Mouse (Mus musculus) limb, embryonic 14.5 days (tissue): ENCODE data around the gene Rnf222. TPM values are rescaled to one million over a fixed set of nuclear protein-coding genes. Genes with fewer than 3 reads are reported as not detected.

Source experiments
- ATAC-seq: fragments of 200-750 bp; cut with Nextera tagmentation; 2 replicates; pipeline ENCODE4 v1.8.0; 2017; ENCODE audit warnings: low read depth, moderate number of reproducible peaks, moderate TSS enrichment; ENCODE audit not compliant: low FRiP score
- DNase-seq: peaks from one replicate; pipeline ENCODE4 v3.0.0-alpha.2; 2015; ENCODE audit warnings: low spot score
- H3K27ac ChIP-seq: fragments of 300-500 bp; sonication (generic); replicated peaks from 2 replicates; pipeline ENCODE4 v1.5.1; 2014; ENCODE audit warnings: low read depth, mild to moderate bottlenecking, low read length, moderate library complexity, mixed read lengths
- H3K27me3 ChIP-seq: fragments of 300-500 bp; sonication (generic); 2 replicates; pipeline ENCODE4 v1.6.1; 2014; ENCODE audit warnings: low read length, mixed read lengths; ENCODE audit not compliant: control insufficient read depth, insufficient read depth
- H3K36me3 ChIP-seq: fragments of 300-500 bp; sonication (generic); 2 replicates; pipeline ENCODE4 v1.6.1; 2014; ENCODE audit warnings: mild to moderate bottlenecking, low read length, moderate library complexity, mixed read lengths; ENCODE audit not compliant: control insufficient read depth, insufficient read depth
- H3K4me1 ChIP-seq: fragments of 300-500 bp; sonication (generic); 2 replicates; pipeline ENCODE4 v1.6.1; 2014; ENCODE audit warnings: antibody characterized with exemption, low read length, mixed read lengths; ENCODE audit not compliant: control insufficient read depth, insufficient read depth
- H3K4me2 ChIP-seq: fragments of 300-500 bp; sonication (generic); replicated peaks from 2 replicates; pipeline ENCODE4 v1.6.1; 2014; ENCODE audit warnings: low read depth, mild to moderate bottlenecking, low read length, moderate library complexity; ENCODE audit not compliant: severe bottlenecking
- H3K4me3 ChIP-seq: fragments of 300-500 bp; sonication (generic); replicated peaks from 2 replicates; pipeline ENCODE4 v1.5.1; 2014; ENCODE audit warnings: low read length
- H3K9ac ChIP-seq: fragments of 300-500 bp; sonication (generic); 2 replicates; pipeline ENCODE4 v1.6.1; 2014; ENCODE audit warnings: mild to moderate bottlenecking, low read depth, low read length, moderate library complexity; ENCODE audit not compliant: severe bottlenecking
- H3K9me3 ChIP-seq: fragments of 300-500 bp; sonication (generic); 2 replicates; pipeline ENCODE4 v1.6.1; 2016; ENCODE audit warnings: low read length; ENCODE audit not compliant: control insufficient read depth
- POLR2A ChIP-seq: fragments of 200-500 bp; IDR thresholded peaks from 2 replicates; pipeline ENCODE4 v1.8.0; 2012; ENCODE audit warnings: inconsistent platforms, mild to moderate bottlenecking, moderate library complexity, borderline replicate concordance; ENCODE audit not compliant: insufficient read depth, insufficient read length; ENCODE audit errors: extremely low read depth
- WGBS: fragments of 180-500 bp; shearing (Covaris S2); extraction: QIAGEN DNeasy Blood & Tissue Kit; methylation state at CpG from one replicate; pipeline ENCODE4 v1.1.7; 2014; 5-methylcytosine and 5-hydroxymethylcytosine counted together
- polyA plus RNA-seq, 2 experiments: library from polyadenylated mRNA; depleted of rRNA in 1 of 2; stranded (reverse) in 1 of 2; unstranded in 1 of 2; fragments of >200 nt; fragmentation: Nextera tagmentation in 1 of 2; extraction: Ambion mirVana in 1 of 2; gene quantifications; 2 replicates each; pipeline versions ENCODE4 v1.2.1 to v1.2.3; 2012 to 2014

Rnf222 gene
- polyA plus RNA-seq, 2 experiments: 0.45 to 0.89 TPM

- H3K4me2 ChIP-seq: no peak overlapping the region
- no peaks in the 10 kb centered on the region for H3K9me3 ChIP-seq
- ATAC-seq: no peak
- no peak for TF ChIP-seq POLR2A
- DNase-seq: no peak
- no peak overlapping the region for H3K9ac ChIP-seq
- no peak overlapping the region for H3K27ac ChIP-seq
- H3K4me1 ChIP-seq: peaks cover 3% of the 10 kb centered on the region; the same call in 1 of the 2 replicates
- H3K27me3 ChIP-seq: no peaks in the 10 kb centered on the region
- no peak overlapping the region for H3K4me3 ChIP-seq
- H3K36me3 ChIP-seq: peaks cover 25% of the 10 kb centered on the region
- 43% methylated on average over 7 of the region's 7 CpGs for WGBS
Observed at GRCm38 (mm10) chr11:68908846-68909503, 20.6 kb downstream of the Rnf222 start.

GRCm38 (mm10) chr11:68911531-68912177, 23.3 kb downstream of the Rnf222 start:
- Histone ChIP-seq H3K9me3 (no peaks in the 10 kb centered on the region), H3K4me2 (0 out of 2 replicates have a peak overlapping the region, but pooled peaks have one; percentile 4), H3K36me3 (0 out of 2 replicates have a peak, but pooled peaks cover 3% of the 10 kb centered on the region), H3K4me3 (no peak overlapping the region), H3K4me1 (peaks cover 3% of the 10 kb centered on the region; the same call in 1 of the 2 replicates), H3K9ac (no peak overlapping the region), H3K27ac (peak overlapping the region; percentile 22), H3K27me3 (no peaks in the 10 kb centered on the region)
- DNase-seq (peak; percentile 46), ATAC-seq (no peak)
- TF ChIP-seq POLR2A: no peak
- WGBS: 35% methylated on average over 14 of the region's 14 CpGs

DNA sequence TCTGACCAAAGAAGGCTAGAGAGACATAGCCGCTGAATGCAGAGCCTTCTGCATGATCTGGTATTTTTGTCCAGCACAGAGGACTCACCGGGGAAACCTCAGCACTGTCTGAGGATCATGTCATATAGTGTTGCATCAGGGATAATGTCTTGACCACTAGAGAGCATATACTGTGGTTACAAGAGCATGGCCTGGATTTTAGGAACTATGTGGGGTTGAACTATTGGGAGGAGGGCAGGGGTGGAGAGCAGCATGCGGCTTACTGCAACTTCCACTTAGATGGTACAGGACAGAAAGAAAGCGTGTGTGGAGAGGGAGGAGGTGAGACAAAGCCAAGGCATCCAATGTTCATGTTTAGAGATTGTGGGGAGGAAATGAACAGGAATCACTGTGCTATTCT, 26.2 kb downstream of the Rnf222 start:
- DNase-seq: no peak
- Histone ChIP-seq H3K27ac (no peak overlapping the region), H3K4me2 (no peak overlapping the region), H3K4me1 (peaks cover 3% of the 10 kb centered on the region; the same call in 1 of the 2 replicates), H3K4me3 (no peak overlapping the region), H3K9ac (no peak overlapping the region), H3K36me3 (no peaks in the 10 kb centered on the region), H3K27me3 (no peaks in the 10 kb centered on the region), H3K9me3 (no peaks in the 10 kb centered on the region)
- no peak for ATAC-seq
- no peak for TF ChIP-seq POLR2A
- 92% methylated on average over 4 of the region's 4 CpGs for WGBS

- no peaks in the 10 kb centered on the region for H3K9me3 ChIP-seq
- ATAC-seq (no peak), DNase-seq (no peak)
- no peak overlapping the region for H3K9ac ChIP-seq
- H3K4me3 ChIP-seq: no peak overlapping the region
- no peak overlapping the region for H3K4me2 ChIP-seq
- H3K27me3 ChIP-seq: no peaks in the 10 kb centered on the region
- H3K36me3 ChIP-seq: no peaks in the 10 kb centered on the region
- WGBS: 41% methylated on average over 3 of the region's 3 CpGs
- no peak for TF ChIP-seq POLR2A
- H3K27ac ChIP-seq: no peak overlapping the region
- H3K4me1 ChIP-seq: no peaks in the 10 kb centered on the region
Observed at GRCm38 (mm10) chr11:68923191-68923590, 34.8 kb downstream of the Rnf222 start.

DNA sequence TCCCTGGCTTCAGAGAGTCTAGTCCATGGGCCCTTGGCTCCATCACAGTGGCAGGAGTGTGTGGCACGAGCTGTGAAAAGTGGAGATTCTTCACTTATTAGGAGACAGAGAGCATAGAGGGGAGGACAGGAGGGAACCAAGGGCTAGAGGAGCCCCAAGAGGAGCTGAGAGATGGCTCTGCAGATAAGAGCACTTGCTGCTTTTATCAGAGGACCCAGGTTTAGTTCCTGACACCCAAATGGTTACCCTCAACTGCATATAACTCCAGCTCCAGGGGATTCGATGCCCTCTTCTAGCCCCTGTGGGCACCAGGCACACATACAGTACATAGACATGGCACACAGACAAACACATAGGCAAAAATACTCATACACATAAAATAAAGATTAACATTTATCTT, 36.4 kb downstream of the Rnf222 start:
- no peak for DNase-seq

More for the DNA sequence above, 36.4 kb downstream of the Rnf222 start:
- no peak for TF ChIP-seq POLR2A
- H3K36me3 ChIP-seq: no peaks in the 10 kb centered on the region
- ATAC-seq: no peak
- no peaks in the 10 kb centered on the region for H3K27me3 ChIP-seq
- H3K4me3 ChIP-seq: no peak overlapping the region
- no peak overlapping the region for H3K27ac ChIP-seq
- 85% methylated on average over 2 of the region's 2 CpGs for WGBS
- H3K9me3 ChIP-seq: no peaks in the 10 kb centered on the region
- H3K4me1 ChIP-seq: no peaks in the 10 kb centered on the region
- H3K9ac ChIP-seq: no peak overlapping the region
- no peak overlapping the region for H3K4me2 ChIP-seq
